Mouse (Mus musculus) lung, adult 18-20 months (tissue): ENCODE data around the gene Krt7.
A peak's percentile ranks its signal among the peaks of the same experiment; 100 is the strongest.

Experiments
- DNase-seq, 2 experiments: peaks; one replicate each; pipeline ENCODE4 v3.0.0; 2022; ENCODE audit warnings: mixed read lengths in 2 of 2

Krt7 gene

GRCm38 (mm10) chr15:101446572-101446971 lies 35.7 kb downstream of the Krt7 start:
- DNase-seq, result no peak

GRCm38 (mm10) chr15:101447444-101447843 lies 36.6 kb downstream of the Krt7 start, which contains the start of gene Krt88:
Gene Krt88 (plus strand): TSS chr15:101447744.
- DNase-seq, result no peak

GRCm38 (mm10) chr15:101453093-101453736 lies 42.4 kb downstream of the Krt7 start:
- DNase-seq, result peak; percentile 86 to 90

- peak in 1 of 2 experiments; percentile 41 for DNase-seq
These were observed 43.9 kb downstream of the Krt7 start for GRCm38 (mm10) chr15:101454774-101455173.

GRCm38 (mm10) chr15:101455292-101455691 lies 44.4 kb downstream of the Krt7 start:
- no peak for DNase-seq

- no peak for DNase-seq
These were observed 45.0 kb downstream of the Krt7 start for GRCm38 (mm10) chr15:101455891-101456290.

- DNase-seq, result peak in 1 of 2 experiments; percentile 17
These were observed 47.6 kb downstream of the Krt7 start for GRCm38 (mm10) chr15:101458361-101458930.

- no peak for DNase-seq
These were observed 48.4 kb downstream of the Krt7 start for GRCm38 (mm10) chr15:101459283-101459682.

GRCm38 (mm10) chr15:101463651-101464050 lies 52.8 kb downstream of the Krt7 start, which contains the start of gene Krt81:
Gene Krt81 (minus strand): TSS chr15:101463751.
- no peak for DNase-seq

- no peak for DNase-seq
These were observed 58.2 kb downstream of the Krt7 start for GRCm38 (mm10) chr15:101469093-101469492.

GRCm38 (mm10) chr15:101472952-101473528 lies 62.2 kb downstream of the Krt7 start, which contains the start of gene Krt86:
Gene Krt86 (plus strand): TSS chr15:101473478.
- no peak for DNase-seq

- DNase-seq, result peak; percentile 50 to 74
These were observed 68.3 kb downstream of the Krt7 start for GRCm38 (mm10) chr15:101479007-101479665.

- no peak for DNase-seq
These were observed 68.8 kb downstream of the Krt7 start for GRCm38 (mm10) chr15:101479666-101480060.
